In the genomic region with DNA sequence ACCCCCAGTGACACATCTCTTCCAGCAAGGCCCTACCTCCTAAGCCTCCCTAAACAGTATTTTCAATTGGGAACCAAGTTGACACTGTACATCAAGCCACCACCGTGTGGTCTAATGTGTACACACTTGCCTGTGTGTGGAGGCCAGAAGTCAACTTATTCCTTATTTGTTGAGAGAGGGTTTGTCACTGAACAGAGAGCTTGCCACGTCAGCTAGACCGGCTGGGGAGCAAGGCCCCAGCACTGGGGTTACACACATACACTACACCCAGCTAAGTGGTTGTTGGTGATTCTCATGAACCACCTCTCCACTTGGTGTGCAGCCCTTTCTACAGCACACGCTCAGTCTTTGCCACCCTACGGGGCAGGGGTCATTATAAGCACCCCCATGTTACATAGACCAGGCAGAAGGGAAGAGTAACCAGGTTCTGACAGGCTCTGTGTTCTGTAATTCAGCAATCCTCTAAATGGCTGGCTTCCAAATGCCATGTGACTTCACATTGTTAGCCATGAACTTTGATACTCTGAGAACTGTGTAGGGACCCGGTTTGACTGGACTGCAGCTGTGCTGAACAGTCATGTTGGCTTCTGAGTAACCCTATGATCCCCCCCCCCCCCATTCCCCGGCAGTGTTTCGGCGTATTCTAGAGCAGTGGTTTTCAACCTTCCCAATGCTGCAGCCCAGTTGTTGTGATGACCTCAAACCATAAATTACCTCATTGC, we compare ENCODE assay signal across 10 mouse cellular contexts. TPM values are rescaled to one million over a fixed set of nuclear protein-coding genes. Genes with fewer than 3 reads are reported as not detected.
A peak's percentile ranks its signal among the peaks of the same experiment; 100 is the strongest.
DNase-seq lines count a peak whose midpoint lies in the region; ATAC-seq lines count a peak whose summit lies in the region.
"Had no signal": no experiment of that assay in that cellular context is flagged by ENCODE, and none has a peak within 500 bp of the region (broad histone marks: within the 10 kb centered on the region; RNA-seq: fewer than 3 reads in every experiment).

No protein-coding gene starts in this region.

- no peak overlapping the region for H3K4me2 ChIP-seq in midbrain, embryonic 11.5 days
- no peak overlapping the region for H3K4me2 ChIP-seq in midbrain, embryonic 13.5 days (replicated peaks)
- no peak overlapping the region for H3K4me2 ChIP-seq in limb, embryonic 13.5 days (replicated peaks)

- 0 out of 2 replicates have a peak, but pooled peaks have one; percentile 35 for ATAC-seq in midbrain, embryonic 11.5 days (ENCODE audit: low FRiP score)
- ATAC-seq in midbrain, embryonic 13.5 days, result no peak
- peak; percentile 81 for ATAC-seq in limb, embryonic 13.5 days (ENCODE audit: low FRiP score, low read depth)

- peak; percentile 10 for DNase-seq in embryo, embryonic 11 days
- DNase-seq in embryo, embryonic 9.5 days (ENCODE audit: extremely low spot score), result no peak
- no peak for DNase-seq in midbrain, embryonic 11.5 days (ENCODE audit: low spot score, missing footprints)
- no peak for DNase-seq in thymus, adult 18-20 months
- DNase-seq in cerebellum, adult 9-11 months, result no peak
- no peak for DNase-seq in frontal cortex, postnatal 36 days (ENCODE audit: low spot score in 2 of 2)

- no peak overlapping the region for H3K9ac ChIP-seq in midbrain, embryonic 11.5 days (ENCODE audit: low read length)
- no peak overlapping the region for H3K9ac ChIP-seq in midbrain, embryonic 13.5 days (replicated peaks)
- H3K9ac ChIP-seq in limb, embryonic 13.5 days, result no peak overlapping the region

- 86% methylated on average over 9 of the region's 9 CpGs for WGBS in midbrain, embryonic 11.5 days
- WGBS in midbrain, embryonic 13.5 days, result 90% methylated on average over 9 of the region's 9 CpGs
- WGBS in limb, embryonic 13.5 days, result 83% methylated on average over 9 of the region's 9 CpGs

- H3K27ac ChIP-seq in midbrain, embryonic 11.5 days (ENCODE audit: low read depth, low read length), result no peak overlapping the region
- no peak overlapping the region for H3K27ac ChIP-seq in midbrain, embryonic 13.5 days
- no peak overlapping the region for H3K27ac ChIP-seq in limb, embryonic 13.5 days
- H3K27ac ChIP-seq: forebrain, embryonic 10.5 days; midbrain, embryonic 10.5 days had no signal

- no peaks in the 10 kb centered on the region for H3K9me3 ChIP-seq in midbrain, embryonic 11.5 days (ENCODE audit: control insufficient read depth, low read length)
- no peaks in the 10 kb centered on the region for H3K9me3 ChIP-seq in midbrain, embryonic 13.5 days
- no peaks in the 10 kb centered on the region for H3K9me3 ChIP-seq in limb, embryonic 13.5 days
- H3K9me3 ChIP-seq: forebrain, embryonic 10.5 days; midbrain, embryonic 10.5 days had no signal

- no peaks in the 10 kb centered on the region for H3K27me3 ChIP-seq in midbrain, embryonic 11.5 days (ENCODE audit: control insufficient read depth, insufficient read depth, low read length)
- no peaks in the 10 kb centered on the region for H3K27me3 ChIP-seq in midbrain, embryonic 13.5 days
- H3K27me3 ChIP-seq in limb, embryonic 13.5 days, result no peaks in the 10 kb centered on the region

- no peak overlapping the region for H3K4me3 ChIP-seq in midbrain, embryonic 11.5 days (ENCODE audit: low read depth, low read length)
- H3K4me3 ChIP-seq in midbrain, embryonic 13.5 days (replicated peaks), result no peak overlapping the region
- no peak overlapping the region for H3K4me3 ChIP-seq in limb, embryonic 13.5 days
- H3K4me3 ChIP-seq: forebrain, embryonic 10.5 days; midbrain, embryonic 10.5 days had no signal

- H3K4me1 ChIP-seq in midbrain, embryonic 11.5 days (ENCODE audit: control insufficient read depth, insufficient read depth, low read length), result no peaks in the 10 kb centered on the region
- no peaks in the 10 kb centered on the region for H3K4me1 ChIP-seq in midbrain, embryonic 13.5 days (replicated peaks)
- peaks cover 6% of the 10 kb centered on the region; the same call in 1 of the 2 replicates for H3K4me1 ChIP-seq in limb, embryonic 13.5 days
- H3K4me1 ChIP-seq: forebrain, embryonic 10.5 days; midbrain, embryonic 10.5 days had no signal

- H3K36me3 ChIP-seq in midbrain, embryonic 11.5 days (ENCODE audit: control insufficient read depth, insufficient read depth, low read length), result no peaks in the 10 kb centered on the region; the same call in 1 of the 2 replicates
- peaks cover 18% of the 10 kb centered on the region for H3K36me3 ChIP-seq in midbrain, embryonic 13.5 days
- no peaks in the 10 kb centered on the region for H3K36me3 ChIP-seq in limb, embryonic 13.5 days

RNA-seq across cellular contexts. Expression of a gene that starts 15.0 kb away (rescaled TPM):
- polyA plus RNA-seq in midbrain, embryonic 11.5 days (2014; fragmentation: Nextera tagmentation; extraction: Ambion mirVana), result 22.2 and 23.6 TPM in 2 replicates
- 18.6 and 23.0 TPM in 2 replicates for polyA plus RNA-seq in midbrain, embryonic 13.5 days (2015; fragmentation: Nextera tagmentation; extraction: Ambion mirVana)
- polyA plus RNA-seq in limb, embryonic 13.5 days (2015; fragmentation: Nextera tagmentation; extraction: Ambion mirVana), result 26.3 and 26.9 TPM in 2 replicates

RNA-seq across cellular contexts. Expression of a gene that starts 36.4 kb away (rescaled TPM):
- polyA plus RNA-seq in midbrain, embryonic 11.5 days (2014; fragmentation: Nextera tagmentation; extraction: Ambion mirVana), result 73.7 and 75.2 TPM in 2 replicates
- 56.3 and 58.7 TPM in 2 replicates for polyA plus RNA-seq in midbrain, embryonic 13.5 days (2015; fragmentation: Nextera tagmentation; extraction: Ambion mirVana)
- 128 and 129 TPM in 2 replicates for polyA plus RNA-seq in limb, embryonic 13.5 days (2015; fragmentation: Nextera tagmentation; extraction: Ambion mirVana)
